Mouse (Mus musculus) inflammation-experienced regulatory T-cells (primary cell): ENCODE measurements around the gene Chac2. TPM values are rescaled to one million over a fixed set of nuclear protein-coding genes. Genes with fewer than 3 reads are reported as not detected.

ENCODE experiments used
- polyA plus RNA-seq, 2 experiments: library from polyadenylated mRNA; unstranded; fragments of 100-300 nt; shearing (Covaris generic); gene quantifications; one replicate each; pipeline ENCODE4 v1.2.1; 2017

The Chac2 gene
- polyA plus RNA-seq: 10 to 100 TPM in 1 of 2 experiments, 1 to 10 TPM in 1; 5.6 to 11.1 TPM

DNA sequence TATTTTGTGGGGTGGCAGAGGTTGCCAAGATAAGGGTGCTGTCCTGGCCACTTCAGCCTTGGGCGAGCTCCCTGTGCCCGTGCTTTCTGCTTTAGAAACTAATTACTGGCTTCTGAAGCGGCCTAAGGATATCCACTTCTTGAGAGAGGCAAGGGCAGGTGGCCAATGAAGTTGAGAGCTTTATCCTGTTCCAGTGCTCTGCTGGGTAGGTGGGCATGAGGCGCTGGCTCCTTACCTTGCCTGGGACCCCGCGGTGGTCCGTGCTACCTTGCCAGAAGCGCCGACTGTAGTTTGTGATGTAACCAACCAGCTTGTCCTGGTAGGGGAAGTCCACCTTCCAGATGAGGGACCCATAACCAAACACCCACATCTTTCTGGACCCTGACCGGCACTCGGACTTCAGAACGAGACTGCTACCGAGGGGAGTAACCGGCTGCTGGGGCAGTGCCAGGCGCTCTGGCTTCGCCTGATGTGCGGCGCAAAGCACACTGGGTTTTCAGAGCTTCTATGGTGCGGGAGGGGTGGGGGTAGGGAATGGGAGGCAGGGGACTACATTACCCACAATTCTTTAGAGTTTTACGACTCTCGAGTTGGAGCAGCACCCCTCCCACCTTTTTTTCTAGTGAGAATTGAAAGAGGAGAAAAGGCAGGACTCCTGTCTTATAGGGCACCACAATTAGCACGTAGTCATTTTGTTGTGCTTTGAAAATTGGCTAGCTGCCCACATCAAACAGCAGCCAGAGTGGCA, at the start of gene Chac2:
Gene Chac2, minus strand, starts transcription at position 474 of the 748 bp plus-strand sequence.

DNA sequence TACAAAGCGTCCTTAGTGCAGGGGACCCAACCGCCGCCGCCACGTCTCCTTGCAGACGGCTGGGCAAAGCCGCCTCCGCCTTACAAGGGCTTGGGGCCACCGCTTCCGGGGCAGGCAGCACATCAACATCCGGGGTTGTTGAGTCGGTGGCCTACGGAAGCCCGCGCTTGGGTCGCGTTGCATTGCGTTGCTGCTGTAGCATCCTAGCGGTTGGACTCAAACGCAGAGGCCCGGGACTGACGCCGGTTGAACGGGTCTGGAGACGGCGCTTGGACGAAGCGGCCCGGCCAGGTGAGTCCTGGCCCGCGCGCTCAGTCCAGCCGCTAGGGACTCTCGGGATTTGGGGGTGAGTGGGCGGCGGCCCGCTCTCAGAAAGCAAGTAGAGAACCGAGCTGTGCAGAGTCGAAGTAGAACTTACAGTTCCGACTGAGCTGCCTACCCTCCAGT, 31.8 kb downstream of the Chac2 start, which contains the start of gene Erlec1:
Gene Erlec1, minus strand, starts transcription at position 57 of the 447 bp plus-strand sequence.

Other genes with a start within 250 kb of the Chac2 start
- gene Psme4, start 214.6 kb downstream of the Chac2 start, polyA plus RNA-seq: 10 to 100 TPM; 12.5 to 20.0 TPM
- under 1 TPM in 1 of 2 experiments, not detected in 1; 0.10 TPM for gene Gpr75, start 101.0 kb downstream of the Chac2 start, polyA plus RNA-seq
- 10 to 100 TPM; 49.0 to 51.4 TPM for gene Asb3, start 100.9 kb downstream of the Chac2 start, polyA plus RNA-seq
- gene Erlec1, start 32.0 kb downstream of the Chac2 start, polyA plus RNA-seq: 1 to 10 TPM; 5.8 to 7.9 TPM
- not detected for gene Gm17332, start 196.1 kb upstream of the Chac2 start, polyA plus RNA-seq